Mouse (Mus musculus) limb, embryonic 12.5 days (tissue): ENCODE data around the gene Bach2. TPM values are rescaled to one million over a fixed set of nuclear protein-coding genes. Genes with fewer than 3 reads are reported as not detected.

Source experiments
- ATAC-seq: fragments of 200-750 bp; cut with Nextera tagmentation; 2 replicates; pipeline ENCODE4 v1.8.0; 2017; ENCODE audit warnings: low read depth, moderate TSS enrichment; ENCODE audit not compliant: insufficient number of reproducible peaks, insufficient read depth, low FRiP score, low TSS enrichment
- H3K27ac ChIP-seq: fragments of 300-500 bp; sonication (generic); 2 replicates; pipeline ENCODE4 v1.5.1; 2016; ENCODE audit warnings: mild to moderate bottlenecking, moderate library complexity
- H3K27me3 ChIP-seq: fragments of 300-500 bp; sonication (generic); 2 replicates; pipeline ENCODE4 v1.6.1; 2016; ENCODE audit warnings: mild to moderate bottlenecking, moderate library complexity
- H3K36me3 ChIP-seq: fragments of 300-500 bp; sonication (generic); 2 replicates; pipeline ENCODE4 v1.6.1; 2016; ENCODE audit warnings: mild to moderate bottlenecking, moderate library complexity
- H3K4me1 ChIP-seq: fragments of 300-500 bp; sonication (generic); replicated peaks from 2 replicates; pipeline ENCODE4 v1.6.1; 2016
- H3K4me2 ChIP-seq: fragments of 300-500 bp; sonication (generic); 2 replicates; pipeline ENCODE4 v1.6.1; 2016; ENCODE audit warnings: mild to moderate bottlenecking, moderate library complexity
- H3K4me3 ChIP-seq: fragments of 300-500 bp; sonication (generic); replicated peaks from 2 replicates; pipeline ENCODE4 v1.5.1; 2016; ENCODE audit warnings: mild to moderate bottlenecking
- H3K9ac ChIP-seq: fragments of 300-500 bp; sonication (generic); replicated peaks from 2 replicates; pipeline ENCODE4 v1.6.1; 2016; ENCODE audit warnings: mild to moderate bottlenecking, moderate library complexity
- H3K9me3 ChIP-seq: fragments of 300-500 bp; sonication (generic); 2 replicates; pipeline ENCODE4 v1.6.1; 2016; ENCODE audit warnings: mild to moderate bottlenecking, moderate library complexity
- WGBS: fragments of 180-500 bp; shearing (Covaris S2); methylation state at CpG from one replicate; pipeline ENCODE4 v1.1.7; 2016; 5-methylcytosine and 5-hydroxymethylcytosine counted together
- polyA plus RNA-seq: library from polyadenylated mRNA; unstranded; fragments of >200 nt; fragmentation: Nextera tagmentation; extraction: Ambion mirVana; gene quantifications from 2 replicates; pipeline ENCODE4 v1.2.1, GENCODE M21; 2016

The Bach2 gene
- polyA plus RNA-seq, 1 experiment from 2014 or later = 14.5 TPM

GRCm38 (mm10) chr4:32417939-32418338, 179.3 kb downstream of the Bach2 start:
- no peak for ATAC-seq
- Histone ChIP-seq H3K9me3 (no peaks in the 10 kb centered on the region), H3K27ac (no peak overlapping the region), H3K4me1 (no peaks in the 10 kb centered on the region), H3K4me3 (no peak overlapping the region), H3K9ac (no peak overlapping the region), H3K36me3 (no peaks in the 10 kb centered on the region), H3K4me2 (no peak overlapping the region), H3K27me3 (no peaks in the 10 kb centered on the region)
- 86% methylated on average over 8 of the region's 8 CpGs for WGBS

- no peaks in the 10 kb centered on the region for H3K9me3 ChIP-seq
- no peak overlapping the region for H3K4me3 ChIP-seq
Observed at GRCm38 (mm10) chr4:32421570-32421969, 183.0 kb downstream of the Bach2 start.

GRCm38 (mm10) chr4:32422427-32422826, 183.8 kb downstream of the Bach2 start:
- no peak overlapping the region for H3K9ac ChIP-seq
- no peak overlapping the region for H3K4me3 ChIP-seq
- 0 out of 2 replicates have a peak, but pooled peaks cover 4% of the 10 kb centered on the region for H3K36me3 ChIP-seq
- 96% methylated on average over 4 of the region's 4 CpGs for WGBS
- H3K4me1 ChIP-seq = peaks cover 6% of the 10 kb centered on the region; the same call in 1 of the 2 replicates
- no peaks in the 10 kb centered on the region; the same call in 1 of the 2 replicates for H3K27me3 ChIP-seq
- H3K4me2 ChIP-seq = no peak overlapping the region
- no peak for ATAC-seq
- H3K27ac ChIP-seq = no peak overlapping the region
- H3K9me3 ChIP-seq = no peaks in the 10 kb centered on the region

More at GRCm38 (mm10) chr4:32421570-32421969, 183.0 kb downstream of the Bach2 start:
- no peaks in the 10 kb centered on the region; the same call in 1 of the 2 replicates for H3K27me3 ChIP-seq
- H3K4me2 ChIP-seq = no peak overlapping the region
- 0 out of 2 replicates have a peak, but pooled peaks cover 2% of the 10 kb centered on the region for H3K4me1 ChIP-seq
- 87% methylated on average over 8 of the region's 8 CpGs for WGBS
- H3K36me3 ChIP-seq = 0 out of 2 replicates have a peak, but pooled peaks cover 2% of the 10 kb centered on the region
- ATAC-seq = no peak
- no peak overlapping the region for H3K27ac ChIP-seq
- no peak overlapping the region for H3K9ac ChIP-seq

GRCm38 (mm10) chr4:32423667-32424066, 185.1 kb downstream of the Bach2 start:
- Histone ChIP-seq H3K9ac (no peak overlapping the region), H3K4me1 (peaks cover 6% of the 10 kb centered on the region; the same call in 1 of the 2 replicates), H3K27ac (no peak overlapping the region), H3K36me3 (0 out of 2 replicates have a peak, but pooled peaks cover 4% of the 10 kb centered on the region), H3K27me3 (no peaks in the 10 kb centered on the region; the same call in 1 of the 2 replicates), H3K4me2 (no peak overlapping the region), H3K9me3 (no peaks in the 10 kb centered on the region), H3K4me3 (no peak overlapping the region)
- ATAC-seq = no peak
- WGBS = 78% methylated on average over 5 of the region's 5 CpGs

GRCm38 (mm10) chr4:32424434-32424833, 185.8 kb downstream of the Bach2 start:
- Histone ChIP-seq H3K9ac (no peak overlapping the region), H3K36me3 (0 out of 2 replicates have a peak, but pooled peaks cover 4% of the 10 kb centered on the region), H3K4me2 (no peak overlapping the region), H3K4me3 (no peak overlapping the region), H3K27ac (no peak overlapping the region), H3K27me3 (no peaks in the 10 kb centered on the region; the same call in 1 of the 2 replicates), H3K4me1 (peaks cover 11% of the 10 kb centered on the region; the same call in 1 of the 2 replicates), H3K9me3 (no peaks in the 10 kb centered on the region)
- 84% methylated on average over 7 of the region's 7 CpGs for WGBS
- no peak for ATAC-seq

GRCm38 (mm10) chr4:32425060-32425459, 186.5 kb downstream of the Bach2 start:
- Histone ChIP-seq H3K4me3 (no peak overlapping the region), H3K4me1 (peaks cover 13% of the 10 kb centered on the region; the same call in 1 of the 2 replicates), H3K9me3 (no peaks in the 10 kb centered on the region), H3K27me3 (no peaks in the 10 kb centered on the region; the same call in 1 of the 2 replicates), H3K27ac (no peak overlapping the region), H3K9ac (no peak overlapping the region), H3K4me2 (no peak overlapping the region), H3K36me3 (0 out of 2 replicates have a peak, but pooled peaks cover 4% of the 10 kb centered on the region)
- 71% methylated on average over 7 of the region's 7 CpGs for WGBS
- ATAC-seq = no peak

- H3K36me3 ChIP-seq = 0 out of 2 replicates have a peak, but pooled peaks cover 4% of the 10 kb centered on the region
- no peaks in the 10 kb centered on the region for H3K9me3 ChIP-seq
- no peaks in the 10 kb centered on the region; the same call in 1 of the 2 replicates for H3K27me3 ChIP-seq
- no peak for ATAC-seq
- WGBS = 95% methylated on average over 3 of the region's 3 CpGs
- no peak overlapping the region for H3K4me3 ChIP-seq
- no peak overlapping the region for H3K27ac ChIP-seq
- H3K4me2 ChIP-seq = no peak overlapping the region
- peaks cover 19% of the 10 kb centered on the region for H3K4me1 ChIP-seq
- no peak overlapping the region for H3K9ac ChIP-seq
Observed at GRCm38 (mm10) chr4:32425641-32426040, 187.0 kb downstream of the Bach2 start.

- Histone ChIP-seq H3K27me3 (no peaks in the 10 kb centered on the region; the same call in 1 of the 2 replicates), H3K27ac (no peak overlapping the region), H3K4me3 (no peak overlapping the region), H3K4me1 (peaks cover 28% of the 10 kb centered on the region), H3K4me2 (no peak overlapping the region), H3K9ac (no peak overlapping the region), H3K9me3 (no peaks in the 10 kb centered on the region), H3K36me3 (0 out of 2 replicates have a peak, but pooled peaks cover 4% of the 10 kb centered on the region)
- 85% methylated on average over 27 of the region's 27 CpGs for WGBS
- no peak for ATAC-seq
Observed at GRCm38 (mm10) chr4:32426779-32427577, 188.4 kb downstream of the Bach2 start.

- ATAC-seq = no peak
- no peak overlapping the region for H3K27ac ChIP-seq
- H3K4me1 ChIP-seq = peaks cover 40% of the 10 kb centered on the region
- no peak overlapping the region for H3K4me3 ChIP-seq
- no peak overlapping the region for H3K9ac ChIP-seq
- H3K36me3 ChIP-seq = 0 out of 2 replicates have a peak, but pooled peaks cover 4% of the 10 kb centered on the region
- no peak overlapping the region for H3K4me2 ChIP-seq
- 76% methylated on average over 9 of the region's 9 CpGs for WGBS
- H3K9me3 ChIP-seq = no peaks in the 10 kb centered on the region
- no peaks in the 10 kb centered on the region; the same call in 1 of the 2 replicates for H3K27me3 ChIP-seq
Observed at GRCm38 (mm10) chr4:32428738-32429137, 190.1 kb downstream of the Bach2 start.

- no peak overlapping the region for H3K9ac ChIP-seq
- H3K9me3 ChIP-seq = no peaks in the 10 kb centered on the region
- no peaks in the 10 kb centered on the region; the same call in 1 of the 2 replicates for H3K27me3 ChIP-seq
- H3K36me3 ChIP-seq = 0 out of 2 replicates have a peak, but pooled peaks cover 4% of the 10 kb centered on the region
- H3K27ac ChIP-seq = peak overlapping the region; percentile 73; the same call in 1 of the 2 replicates
- H3K4me1 ChIP-seq = peaks cover 40% of the 10 kb centered on the region
- 84% methylated on average over 11 of the region's 11 CpGs for WGBS
- H3K4me3 ChIP-seq = no peak overlapping the region
- H3K4me2 ChIP-seq = no peak overlapping the region
- no peak for ATAC-seq
Observed at GRCm38 (mm10) chr4:32430136-32430535, 191.5 kb downstream of the Bach2 start.

GRCm38 (mm10) chr4:32430981-32431380, 192.4 kb downstream of the Bach2 start:
- Histone ChIP-seq H3K4me3 (no peak overlapping the region), H3K9me3 (no peaks in the 10 kb centered on the region), H3K4me1 (peaks cover 40% of the 10 kb centered on the region), H3K9ac (no peak overlapping the region), H3K4me2 (no peak overlapping the region), H3K27me3 (no peaks in the 10 kb centered on the region; the same call in 1 of the 2 replicates), H3K27ac (peak overlapping the region; percentile 73), H3K36me3 (0 out of 2 replicates have a peak, but pooled peaks cover 4% of the 10 kb centered on the region)
- WGBS = 51% methylated on average over 7 of the region's 7 CpGs
- peak; percentile 63; the same call in 1 of the 2 replicates for ATAC-seq
